Mouse (Mus musculus) testis, adult 2 months (tissue): ENCODE results near the gene Olfr1393.

Source experiments
- CTCF ChIP-seq: fragments of 200-500 bp; IDR thresholded peaks from 2 replicates; pipeline ENCODE4 v1.5.1; 2012; ENCODE audit warnings: low read depth, mild to moderate bottlenecking, inconsistent platforms, low read length, moderate library complexity; ENCODE audit not compliant: control insufficient read depth, insufficient read depth, insufficient replicate concordance
- POLR2A ChIP-seq: fragments of 200-500 bp; IDR thresholded peaks from 2 replicates; pipeline ENCODE4 v1.6.1; 2012; ENCODE audit warnings: low read depth, mild to moderate bottlenecking, inconsistent platforms, low read length, moderate library complexity; ENCODE audit not compliant: control insufficient read depth

GRCm38 (mm10) chr11:49270368-49270767 lies 7.7 kb upstream of the Olfr1393 start:
- TF ChIP-seq POLR2A (no peak), CTCF (no peak)
